Mouse (Mus musculus): ENCODE results near the gene Mif.

DNA sequence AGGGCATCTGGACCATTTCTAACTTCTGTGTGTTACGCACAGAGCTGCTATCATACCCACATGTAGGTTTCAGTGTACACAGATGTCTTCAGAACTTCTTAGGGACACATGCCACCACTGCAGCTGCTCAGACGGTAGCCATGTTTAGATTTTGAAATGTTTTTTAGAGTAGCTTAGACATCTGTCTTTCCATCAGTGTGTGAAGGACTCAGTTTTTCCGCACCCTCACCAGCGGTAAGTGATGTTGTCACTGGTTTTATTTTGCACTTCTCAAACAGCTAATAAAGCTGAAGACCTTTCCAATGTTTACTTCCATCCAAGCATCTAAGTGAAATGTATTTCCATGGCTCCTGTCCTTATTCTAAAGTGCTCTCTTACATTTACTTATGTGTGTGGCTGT is 46.8 kb upstream of the Mif start:
- no peak for TF ChIP-seq CTCF (IDR thresholded peaks at IDR 0.05; ENCODE audit: low read depth, low read length)
- no peak for TF ChIP-seq GATA2 (IDR thresholded peaks at IDR 0.05; ENCODE audit: borderline replicate concordance, low read depth, low read length)
- TF ChIP-seq GATA1 (IDR thresholded peaks at IDR 0.05; ENCODE audit: borderline replicate concordance, low read length) = no peak
